Mouse (Mus musculus) liver, embryonic 14.5 days (tissue): ENCODE results near the gene Fbll1. TPM values are rescaled to one million over a fixed set of nuclear protein-coding genes. Genes with fewer than 3 reads are reported as not detected.

Source experiments
- ATAC-seq: fragments of 200-750 bp; cut with Nextera tagmentation; 2 replicates; pipeline ENCODE4 v1.8.0; 2017; ENCODE audit warnings: moderate number of reproducible peaks, mild to moderate bottlenecking, moderate library complexity; ENCODE audit not compliant: insufficient read depth
- DNase-seq, 3 experiments: peaks; one replicate each; pipeline ENCODE4 v3.0.0-alpha.2; 2012 to 2013; ENCODE audit warnings: low read depth in 3 of 3, low spot score in 3 of 3
- H3K27ac ChIP-seq: fragments of 300-500 bp; sonication (generic); 2 replicates; pipeline ENCODE4 v1.5.1; 2014; ENCODE audit warnings: moderate library complexity, mild to moderate bottlenecking, control low read depth, inconsistent platforms
- H3K27me3 ChIP-seq: fragments of 300-500 bp; sonication (generic); 2 replicates; pipeline ENCODE4 v1.6.1; 2014; ENCODE audit warnings: mild to moderate bottlenecking, low read length, moderate library complexity; ENCODE audit not compliant: control insufficient read depth, insufficient read depth
- H3K36me3 ChIP-seq: fragments of 300-500 bp; sonication (generic); replicated peaks from 2 replicates; pipeline ENCODE4 v1.6.1; 2014; ENCODE audit warnings: low read depth; ENCODE audit not compliant: control insufficient read depth, insufficient read depth
- H3K4me1 ChIP-seq, 2 experiments: fragments of 200-500 bp in 1 of 2; fragments of 300-500 bp in 1 of 2; sonication (generic) in 1 of 2; replicated peaks; 2 replicates each; pipeline ENCODE4 v1.6.1; 2012 to 2014; ENCODE audit warnings: antibody characterized with exemption in 1 of 2, inconsistent platforms in 1 of 2, low read length in 1 of 2; ENCODE audit not compliant: control insufficient read depth in 2 of 2, insufficient read depth in 2 of 2
- H3K4me2 ChIP-seq: fragments of 300-500 bp; sonication (generic); 2 replicates; pipeline ENCODE4 v1.6.1; 2014; ENCODE audit warnings: low read depth, mild to moderate bottlenecking, control low read depth, moderate library complexity
- H3K4me3 ChIP-seq, 2 experiments: fragments of 200-500 bp in 1 of 2; fragments of 300-500 bp in 1 of 2; sonication (generic) in 1 of 2; 2 replicates each; pipeline ENCODE4 v1.5.1; 2012 to 2014; ENCODE audit warnings: low read depth in 2 of 2, low read length in 2 of 2, mild to moderate bottlenecking in 2 of 2, control low read depth in 1 of 2, inconsistent platforms in 1 of 2, moderate library complexity in 1 of 2; ENCODE audit not compliant: insufficient read depth in 1 of 2
- H3K9ac ChIP-seq: fragments of 300-500 bp; sonication (generic); replicated peaks from 2 replicates; pipeline ENCODE4 v1.6.1; 2014; ENCODE audit warnings: mild to moderate bottlenecking, control low read depth, moderate library complexity
- H3K9me3 ChIP-seq: fragments of 300-500 bp; sonication (generic); 2 replicates; pipeline ENCODE4 v1.6.1; 2016; ENCODE audit warnings: low read length, mixed read lengths; ENCODE audit not compliant: control insufficient read depth
- CTCF ChIP-seq: IDR thresholded peaks from 2 replicates; pipeline ENCODE4 v1.5.1; 2016; ENCODE audit warnings: antibody characterized with exemption, low read depth, control low read depth
- EP300 ChIP-seq: IDR thresholded peaks from 2 replicates; pipeline ENCODE4 v1.6.1; 2016; ENCODE audit warnings: antibody characterized with exemption, low read depth
- WGBS: fragments of 180-500 bp; shearing (Covaris S2); extraction: QIAGEN DNeasy Blood & Tissue Kit; methylation state at CpG from one replicate; pipeline ENCODE4 v1.1.7; 2014; ENCODE audit not compliant: insufficient replicate concordance; 5-methylcytosine and 5-hydroxymethylcytosine counted together
- polyA plus RNA-seq, 2 experiments: library from polyadenylated mRNA; depleted of rRNA in 1 of 2; stranded (reverse) in 1 of 2; unstranded in 1 of 2; fragments of >200 nt; fragmentation: Nextera tagmentation in 1 of 2; extraction: Ambion mirVana in 1 of 2; gene quantifications; 2 replicates each; pipeline versions ENCODE4 v1.2.1 to v1.2.3; 2012 to 2014

Gene Fbll1
- polyA plus RNA-seq, 2 experiments: not detected

DNA sequence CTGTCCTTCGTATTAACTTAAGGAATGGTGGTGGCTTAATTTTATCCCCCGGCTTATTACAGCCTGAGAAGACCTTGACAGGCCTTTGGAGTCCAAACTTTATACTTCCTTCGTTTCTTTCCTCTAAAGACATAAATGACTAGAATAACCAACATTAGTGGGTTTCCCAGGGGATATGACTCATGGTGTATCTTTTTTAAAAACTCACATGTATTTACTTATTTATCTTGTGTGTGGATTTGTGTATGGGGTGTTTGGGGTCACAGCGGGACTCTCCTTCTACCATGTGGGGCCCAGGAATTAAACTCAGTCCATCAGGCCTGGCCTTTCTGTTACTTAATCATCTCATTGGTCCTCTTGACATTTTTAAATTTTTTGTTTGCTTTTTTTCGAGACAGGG, 31.8 kb downstream of the Fbll1 start:
- H3K9ac ChIP-seq: no peak overlapping the region
- H3K27ac ChIP-seq: no peak overlapping the region
- 66% methylated on average over 5 of the region's 5 CpGs for WGBS
- no peak for DNase-seq
- H3K36me3 ChIP-seq: no peaks in the 10 kb centered on the region
- H3K9me3 ChIP-seq: no peaks in the 10 kb centered on the region
- H3K4me1 ChIP-seq: peaks cover 0 to 18% of the 10 kb centered on the region in 2 experiments
- TF ChIP-seq CTCF (no peak), EP300 (no peak)
- no peak overlapping the region for H3K4me2 ChIP-seq
- no peak overlapping the region for H3K4me3 ChIP-seq
- no peak for ATAC-seq
- H3K27me3 ChIP-seq: no peaks in the 10 kb centered on the region

- no peak for ATAC-seq
- Histone ChIP-seq H3K27me3 (no peaks in the 10 kb centered on the region), H3K27ac (no peak overlapping the region), H3K4me2 (no peak overlapping the region), H3K36me3 (no peaks in the 10 kb centered on the region), H3K4me3 (no peak overlapping the region), H3K4me1 (no peaks in the 10 kb centered on the region), H3K9me3 (no peaks in the 10 kb centered on the region), H3K9ac (no peak overlapping the region)
- WGBS: 68% methylated on average over 4 of the region's 4 CpGs
- no peak for DNase-seq
- TF ChIP-seq CTCF (no peak), EP300 (no peak)
Observed at GRCm38 (mm10) chr11:35760627-35761003, 38.1 kb downstream of the Fbll1 start.

DNA sequence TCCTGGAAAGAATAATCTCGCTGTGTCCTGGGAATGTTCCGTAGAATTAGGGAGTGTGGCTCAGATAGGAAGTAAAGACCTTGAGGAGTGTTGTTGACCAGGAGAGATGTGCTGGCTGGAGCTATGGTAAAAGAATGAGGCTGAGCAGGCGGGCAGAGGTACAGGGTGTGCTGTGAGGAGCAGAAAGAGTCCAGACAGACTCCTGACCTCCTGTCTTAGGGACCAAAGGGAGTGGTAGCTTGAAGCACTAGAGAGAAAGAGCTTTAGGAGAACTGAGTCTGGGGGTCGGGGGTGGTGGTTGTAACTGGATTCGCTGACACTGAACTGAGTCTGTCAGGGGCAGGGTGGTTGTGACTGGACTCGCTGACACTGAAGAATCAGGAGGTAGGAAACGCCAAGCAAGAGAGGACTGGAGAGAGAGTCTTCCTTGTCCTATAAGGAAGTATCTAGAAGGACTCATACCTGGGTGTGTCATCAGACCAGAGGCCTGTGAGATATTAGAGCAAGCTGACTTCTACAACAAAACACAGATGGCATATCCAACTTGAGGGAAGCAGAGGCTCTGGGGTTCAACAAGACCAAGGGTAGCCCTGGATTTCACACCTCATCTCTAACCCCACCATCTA, 38.6 kb downstream of the Fbll1 start:
- WGBS: 59% methylated on average over 7 of the region's 7 CpGs
- H3K9ac ChIP-seq: no peak overlapping the region
- H3K27ac ChIP-seq: no peak overlapping the region
- H3K4me3 ChIP-seq: no peak overlapping the region
- TF ChIP-seq EP300: no peak
- no peak for TF ChIP-seq CTCF
- H3K27me3 ChIP-seq: no peaks in the 10 kb centered on the region
- no peaks in the 10 kb centered on the region for H3K9me3 ChIP-seq
- ATAC-seq: no peak
- H3K4me2 ChIP-seq: no peak overlapping the region
- H3K36me3 ChIP-seq: no peaks in the 10 kb centered on the region
- DNase-seq: no peak
- H3K4me1 ChIP-seq: no peaks in the 10 kb centered on the region

- no peaks in the 10 kb centered on the region for H3K36me3 ChIP-seq
- no peak overlapping the region for H3K4me3 ChIP-seq
- no peaks in the 10 kb centered on the region for H3K4me1 ChIP-seq
- 70% methylated on average over 11 of the region's 11 CpGs for WGBS
- H3K27ac ChIP-seq: no peak overlapping the region
- H3K4me2 ChIP-seq: no peak overlapping the region
- H3K9me3 ChIP-seq: no peaks in the 10 kb centered on the region
- DNase-seq (no peak), ATAC-seq (no peak)
- H3K27me3 ChIP-seq: no peaks in the 10 kb centered on the region
- TF ChIP-seq EP300 (no peak), CTCF (no peak)
- no peak overlapping the region for H3K9ac ChIP-seq
Observed at GRCm38 (mm10) chr11:35756411-35757303, 42.0 kb downstream of the Fbll1 start.

DNA sequence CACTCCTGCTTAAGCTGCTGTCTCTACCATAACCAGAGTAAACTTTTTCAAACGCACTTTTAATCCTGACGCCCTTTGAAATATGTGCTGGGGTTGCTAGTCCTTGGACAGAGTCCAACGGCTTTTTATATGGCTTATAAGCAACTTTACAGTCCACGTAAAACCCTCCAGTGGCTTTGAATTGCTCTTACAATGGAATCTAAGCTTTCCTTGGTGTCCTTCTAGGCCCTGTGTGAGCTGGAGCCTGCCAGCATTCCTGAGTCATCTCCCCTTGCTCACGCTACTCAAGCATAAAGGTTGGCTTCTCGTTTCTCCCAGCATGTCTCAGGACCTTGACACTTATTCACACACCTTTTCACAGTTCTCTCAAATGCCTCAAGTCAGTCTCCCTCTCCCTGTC, 43.1 kb downstream of the Fbll1 start:
- Histone ChIP-seq H3K9ac (no peak overlapping the region), H3K4me3 (no peak overlapping the region), H3K27ac (no peak overlapping the region), H3K36me3 (no peaks in the 10 kb centered on the region), H3K4me1 (no peaks in the 10 kb centered on the region; a peak in 1 of 4 replicates), H3K27me3 (no peaks in the 10 kb centered on the region), H3K4me2 (no peak overlapping the region), H3K9me3 (no peaks in the 10 kb centered on the region)
- ATAC-seq (no peak), DNase-seq (no peak)
- no peak for TF ChIP-seq EP300
- no peak for TF ChIP-seq CTCF
- WGBS: 59% methylated on average over 6 of the region's 6 CpGs
